Mouse (Mus musculus) limb, embryonic 11.5 days (tissue): ENCODE data around the gene Arf4. TPM values are rescaled to one million over a fixed set of nuclear protein-coding genes. Genes with fewer than 3 reads are reported as not detected.
A peak's percentile ranks its signal among the peaks of the same experiment; 100 is the strongest.
"Not testable (repeated sequence)": the region's sequence is repeated elsewhere in the genome, so short reads cannot be mapped to it uniquely, and the experiment has no call there.

Source experiments
- ATAC-seq: fragments of 200-750 bp; cut with Nextera tagmentation; 2 replicates; pipeline ENCODE4 v1.8.0; 2017; ENCODE audit warnings: low read depth; ENCODE audit not compliant: insufficient number of reproducible peaks, low FRiP score, low TSS enrichment
- DNase-seq: peaks from one replicate; pipeline ENCODE4 v3.0.0-alpha.2; 2015; ENCODE audit warnings: low spot score
- H3K27ac ChIP-seq: fragments of 300-500 bp; sonication (generic); replicated peaks from 2 replicates; pipeline ENCODE4 v1.5.1; 2014; ENCODE audit warnings: low read depth, mild to moderate bottlenecking, low read length
- H3K27me3 ChIP-seq: fragments of 300-500 bp; sonication (generic); 2 replicates; pipeline ENCODE4 v1.6.1; 2014; ENCODE audit warnings: mild to moderate bottlenecking, low read length, mixed read lengths; ENCODE audit not compliant: control insufficient read depth, insufficient read depth
- H3K36me3 ChIP-seq: fragments of 300-500 bp; sonication (generic); 2 replicates; pipeline ENCODE4 v1.6.1; 2014; ENCODE audit warnings: mild to moderate bottlenecking, low read length, moderate library complexity, mixed read lengths; ENCODE audit not compliant: control insufficient read depth, insufficient read depth
- H3K4me1 ChIP-seq: fragments of 300-500 bp; sonication (generic); 2 replicates; pipeline ENCODE4 v1.6.1; 2014; ENCODE audit warnings: low read length, mixed read lengths; ENCODE audit not compliant: control insufficient read depth, insufficient read depth
- H3K4me2 ChIP-seq: fragments of 300-500 bp; sonication (generic); 2 replicates; pipeline ENCODE4 v1.6.1; 2014; ENCODE audit warnings: low read depth, mild to moderate bottlenecking, moderate library complexity; ENCODE audit not compliant: severe bottlenecking
- H3K4me3 ChIP-seq: fragments of 300-500 bp; sonication (generic); 2 replicates; pipeline ENCODE4 v1.5.1; 2014; ENCODE audit warnings: low read depth, low read length
- H3K9ac ChIP-seq: fragments of 300-500 bp; sonication (generic); 2 replicates; pipeline ENCODE4 v1.6.1; 2014; ENCODE audit warnings: mild to moderate bottlenecking, low read length
- H3K9me3 ChIP-seq: fragments of 300-500 bp; sonication (generic); 2 replicates; pipeline ENCODE4 v1.6.1; 2016; ENCODE audit warnings: low read length; ENCODE audit not compliant: control insufficient read depth
- WGBS: fragments of 180-500 bp; shearing (Covaris S2); extraction: QIAGEN DNeasy Blood & Tissue Kit; methylation state at CpG from one replicate; pipeline ENCODE4 v1.1.7; 2014; 5-methylcytosine and 5-hydroxymethylcytosine counted together
- polyA plus RNA-seq: library from polyadenylated mRNA; unstranded; fragments of >200 nt; fragmentation: Nextera tagmentation; extraction: Ambion mirVana; gene quantifications from 2 replicates; pipeline ENCODE4 v1.2.1, GENCODE M21; 2014

The Arf4 gene
- polyA plus RNA-seq, 1 experiment from 2014 or later: 585 TPM

- Histone ChIP-seq H3K4me2 (peak overlapping the region; percentile 91), H3K27ac (peak overlapping the region; percentile 77), H3K27me3 (no peaks in the 10 kb centered on the region), H3K4me3 (peak overlapping the region; percentile 96), H3K9ac (peak overlapping the region; percentile 81), H3K9me3 (no peaks in the 10 kb centered on the region), H3K36me3 (peaks cover 5% of the 10 kb centered on the region; the same call in 1 of the 2 replicates), H3K4me1 (0 out of 2 replicates have a peak, but pooled peaks cover 3% of the 10 kb centered on the region)
- ATAC-seq (peak; percentile 31; the same call in 1 of the 2 replicates), DNase-seq (peak; percentile 34)
- WGBS: 1% methylated on average over 73 of the region's 73 CpGs
These were observed 30.8 kb downstream of the Arf4 start for GRCm38 (mm10) chr14:26668371-26669291.

DNA sequence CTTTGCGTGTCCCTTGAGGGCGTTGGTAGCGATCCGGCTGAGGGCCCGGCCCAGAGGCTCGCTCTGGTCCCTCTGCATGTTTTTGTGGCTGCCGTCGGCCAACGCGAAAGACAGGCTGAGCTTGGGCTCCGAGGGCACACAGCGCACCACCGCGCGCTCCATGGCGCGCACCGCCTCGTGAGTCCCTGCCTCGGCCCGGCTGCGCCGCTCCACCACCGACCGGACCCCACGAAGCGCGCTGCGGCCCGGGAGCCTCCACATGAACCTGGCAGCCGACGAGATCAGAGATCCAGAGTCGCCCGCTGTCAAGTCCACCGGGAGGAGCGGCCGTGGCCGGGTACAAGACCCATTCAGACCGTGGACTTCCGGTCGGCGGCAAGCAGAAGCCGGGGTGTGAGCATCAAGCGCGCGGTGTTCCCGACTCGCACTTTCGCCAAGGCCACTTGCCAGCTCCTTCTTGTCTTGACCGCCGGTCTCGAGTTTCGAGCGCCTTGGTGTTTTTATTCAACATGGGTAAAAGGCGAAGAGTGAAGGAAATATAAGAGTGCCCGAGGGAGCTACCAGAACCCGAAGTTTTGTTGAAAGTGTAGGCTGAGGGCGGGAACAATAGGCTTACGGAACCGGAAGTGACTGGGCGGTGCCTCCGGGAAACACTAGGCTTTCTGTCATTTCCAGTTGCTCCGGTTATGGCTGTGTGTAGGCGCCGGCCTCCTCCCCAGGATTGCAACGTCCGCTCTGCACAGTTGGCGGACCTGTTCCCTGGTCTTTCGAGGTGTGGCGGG, 31.6 kb downstream of the Arf4 start, which contains the start of gene Pde12:
Gene Pde12 (minus strand): TSS at position 592 of the 782 bp plus-strand sequence.
- Histone ChIP-seq H3K27me3 (no peaks in the 10 kb centered on the region), H3K9me3 (no peaks in the 10 kb centered on the region), H3K36me3 (peaks cover 5% of the 10 kb centered on the region; the same call in 1 of the 2 replicates), H3K4me2 (peak within 1 kb of the TSS; percentile 91), H3K4me3 (peak within 1 kb of the TSS; percentile 96), H3K27ac (peak within 1 kb of the TSS; percentile 77), H3K4me1 (0 out of 2 replicates have a peak, but pooled peaks cover 3% of the 10 kb centered on the region), H3K9ac (peak within 1 kb of the TSS; percentile 81)
- ATAC-seq (peak; percentile 87; the same call in 1 of the 2 replicates), DNase-seq (peak; percentile 89)
- WGBS: under 1% methylated on average over 70 of the region's 70 CpGs

GRCm38 (mm10) chr14:26670964-26671363, 33.1 kb downstream of the Arf4 start:
- Histone ChIP-seq H3K36me3 (no peaks in the 10 kb centered on the region), H3K4me1 (0 out of 2 replicates have a peak, but pooled peaks cover 3% of the 10 kb centered on the region), H3K9ac (no peak overlapping the region), H3K4me2 (no peak overlapping the region), H3K27me3 (no peaks in the 10 kb centered on the region), H3K9me3 (no peaks in the 10 kb centered on the region), H3K27ac (no peak overlapping the region), H3K4me3 (no peak overlapping the region)
- DNase-seq: no peak
- no peak for ATAC-seq

GRCm38 (mm10) chr14:26671870-26672615, 34.2 kb downstream of the Arf4 start:
- H3K36me3 ChIP-seq, DNase-seq: not testable (repeated sequence)
- 68% methylated on average over 17 of the region's 17 CpGs for WGBS

DNA sequence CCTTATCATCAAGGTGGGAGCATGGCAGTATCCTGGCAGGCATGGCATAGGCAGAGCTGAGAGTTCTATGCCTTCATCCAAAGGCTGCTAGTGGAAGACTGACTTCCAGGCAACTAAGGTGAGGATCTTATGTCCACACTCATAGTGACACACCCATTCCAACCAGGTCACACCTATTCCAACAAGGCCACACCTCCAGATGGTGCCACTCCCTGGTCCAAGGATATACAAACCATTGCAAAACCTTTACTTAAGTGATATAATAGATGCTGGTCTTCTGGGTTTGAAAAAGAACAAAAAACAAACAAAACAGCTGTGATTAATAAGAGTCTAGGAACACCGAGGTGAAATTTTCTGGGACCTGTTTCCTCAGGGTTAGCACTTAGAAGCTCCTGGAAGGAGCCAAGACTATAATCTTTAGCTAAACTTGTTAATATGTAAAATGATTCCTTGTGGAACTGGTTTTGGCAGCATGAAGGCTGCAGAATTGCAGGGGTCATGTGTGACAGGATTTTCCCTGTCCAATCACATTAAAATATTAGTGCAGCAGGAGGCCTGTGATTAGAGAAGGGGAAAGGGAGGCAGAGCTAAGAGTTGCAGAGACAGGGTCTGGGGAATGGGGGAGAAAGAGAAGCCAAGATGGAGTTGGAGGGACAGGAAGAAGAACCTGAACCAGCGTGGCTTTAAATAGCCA, 36.7 kb downstream of the Arf4 start:
- not testable (repeated sequence) for H3K36me3 ChIP-seq, H3K4me1 ChIP-seq, H3K9me3 ChIP-seq, H3K9ac ChIP-seq, DNase-seq, H3K4me2 ChIP-seq, H3K27me3 ChIP-seq, H3K27ac ChIP-seq, ATAC-seq, H3K4me3 ChIP-seq
- WGBS: 81% methylated on average over 2 of the region's 2 CpGs

More at GRCm38 (mm10) chr14:26671870-26672615, 34.2 kb downstream of the Arf4 start:
- H3K9ac ChIP-seq, H3K27ac ChIP-seq, H3K4me2 ChIP-seq, H3K4me3 ChIP-seq, ATAC-seq, H3K4me1 ChIP-seq, H3K27me3 ChIP-seq, H3K9me3 ChIP-seq: not testable (repeated sequence)

- WGBS: 20% methylated on average over 12 of the region's 12 CpGs
- Histone ChIP-seq H3K27ac (no peak overlapping the region), H3K4me1 (no peaks in the 10 kb centered on the region), H3K27me3 (no peaks in the 10 kb centered on the region), H3K36me3 (no peaks in the 10 kb centered on the region), H3K4me3 (no peak overlapping the region), H3K4me2 (no peak overlapping the region), H3K9me3 (no peaks in the 10 kb centered on the region), H3K9ac (no peak overlapping the region)
- no peak for ATAC-seq
- DNase-seq: peak; percentile 47
These were observed 37.5 kb downstream of the Arf4 start for GRCm38 (mm10) chr14:26675371-26675770.

DNA sequence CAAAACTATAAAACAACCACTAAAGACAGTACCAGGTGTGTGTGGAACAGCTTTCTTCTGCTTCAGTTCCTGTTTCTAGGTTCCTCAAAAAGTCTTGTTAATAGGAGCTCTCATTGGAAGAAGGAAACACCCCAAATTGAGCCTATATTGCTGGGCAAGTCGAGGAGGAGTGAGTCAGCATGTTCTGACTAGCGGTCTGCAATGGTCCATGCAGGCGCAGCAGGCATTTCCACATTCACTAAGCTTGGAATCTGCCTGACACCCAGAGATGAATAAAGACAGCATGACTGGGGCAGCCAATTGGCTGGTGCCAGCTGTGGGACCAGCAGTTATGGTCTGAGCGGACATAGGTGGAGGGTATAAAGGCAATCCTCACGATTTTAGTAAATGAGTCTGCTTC, 37.9 kb downstream of the Arf4 start:
- Histone ChIP-seq H3K9ac (no peak overlapping the region), H3K27ac (no peak overlapping the region), H3K4me1 (no peaks in the 10 kb centered on the region), H3K27me3 (no peaks in the 10 kb centered on the region), H3K4me3 (no peak overlapping the region), H3K9me3 (no peaks in the 10 kb centered on the region), H3K36me3 (no peaks in the 10 kb centered on the region), H3K4me2 (no peak overlapping the region)
- 80% methylated on average over 5 of the region's 5 CpGs for WGBS
- no peak for ATAC-seq
- no peak for DNase-seq
